Mouse (Mus musculus): ENCODE data around the gene Prdx5. TPM values are rescaled to one million over a fixed set of nuclear protein-coding genes. Genes with fewer than 3 reads are reported as not detected.
A peak's percentile ranks its signal among the peaks of the same experiment; 100 is the strongest.

Gene Prdx5
- polyA plus RNA-seq, 1 experiment from 2014 or later, result 150 TPM

DNA sequence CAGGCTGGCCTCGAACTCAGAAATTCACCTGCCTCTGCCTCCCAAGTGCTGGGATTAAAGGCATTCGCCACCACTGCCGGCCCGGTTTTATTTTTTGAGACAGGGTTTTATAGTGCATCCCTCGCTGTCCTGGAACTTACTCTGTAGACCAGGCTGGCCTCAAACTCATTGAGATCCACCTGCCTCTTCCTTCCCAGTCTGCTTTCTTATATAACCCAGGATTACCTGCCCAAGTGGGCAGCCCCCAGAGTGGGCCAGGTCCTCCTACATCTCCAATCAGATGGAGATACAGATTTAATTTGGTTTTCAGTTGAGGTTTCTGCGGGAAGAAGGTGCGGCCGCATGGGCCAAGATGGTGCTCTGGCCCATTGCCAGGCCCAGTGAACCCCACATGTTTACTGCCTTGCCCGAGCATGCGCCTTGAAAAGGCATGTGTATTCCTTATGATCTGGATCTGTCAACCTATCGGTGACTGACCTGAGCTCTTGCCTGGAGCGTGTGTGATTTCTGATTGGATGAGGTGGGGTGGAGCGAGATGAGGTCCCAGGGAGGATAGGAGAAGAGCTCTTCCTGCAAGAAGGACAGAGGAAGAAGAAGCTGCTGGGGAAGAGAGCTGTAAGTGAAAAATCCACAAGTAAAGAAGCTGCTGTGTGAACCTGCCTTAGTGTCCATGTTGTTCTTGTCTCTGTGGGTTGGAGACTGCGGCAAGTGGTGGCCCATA is 16.0 kb downstream of the Prdx5 start:
- Histone ChIP-seq H3K4me2 (no peak overlapping the region), H3K36me3 (ENCODE audit: control insufficient read depth, insufficient read depth, low read length) (no peaks in the 10 kb centered on the region), H3K27me3 (ENCODE audit: control insufficient read depth, insufficient read depth, low read length) (no peaks in the 10 kb centered on the region), H3K9me3 (replicated peaks; ENCODE audit: control insufficient read depth, low read length) (0 out of 2 replicates have a peak, but pooled peaks cover 2% of the 10 kb centered on the region), H3K4me3 (ENCODE audit: low read depth, low read length) (no peak overlapping the region), H3K27ac (ENCODE audit: low read depth, low read length) (no peak overlapping the region), H3K9ac (ENCODE audit: low read depth, low read length) (no peak overlapping the region), H3K4me1 (ENCODE audit: control insufficient read depth, insufficient read depth, low read length) (no peaks in the 10 kb centered on the region)
- 85% methylated on average over 14 of the region's 14 CpGs for WGBS (ENCODE audit: insufficient replicate concordance)
- no peak for ATAC-seq (replicated peaks; ENCODE audit: insufficient number of reproducible peaks, low FRiP score, low TSS enrichment)

DNA sequence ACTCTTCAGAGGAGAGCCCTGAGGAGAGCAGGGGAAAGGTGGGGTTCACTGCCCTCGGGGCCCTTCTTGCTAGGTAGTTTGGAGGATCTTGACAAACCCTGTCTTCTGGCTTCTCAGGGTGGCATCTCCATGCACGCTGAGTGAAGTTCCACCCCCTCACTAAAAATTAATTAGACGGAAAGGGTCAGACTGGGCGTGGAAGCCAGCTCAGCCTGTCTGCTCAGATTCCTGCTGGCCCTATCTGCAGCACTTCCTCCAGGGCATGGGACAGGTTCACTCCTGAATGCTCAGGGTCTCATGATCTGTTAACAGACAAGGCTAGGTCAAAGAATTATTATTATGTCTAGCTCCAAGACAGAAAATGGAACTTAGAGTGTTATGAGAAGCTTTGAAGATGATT is 17.4 kb downstream of the Prdx5 start:
- Histone ChIP-seq H3K4me1 (ENCODE audit: control insufficient read depth, insufficient read depth, low read length) (no peaks in the 10 kb centered on the region), H3K4me2 (no peak overlapping the region), H3K36me3 (ENCODE audit: control insufficient read depth, insufficient read depth, low read length) (no peaks in the 10 kb centered on the region), H3K27me3 (ENCODE audit: control insufficient read depth, insufficient read depth, low read length) (no peaks in the 10 kb centered on the region), H3K9me3 (replicated peaks; ENCODE audit: control insufficient read depth, low read length) (0 out of 2 replicates have a peak, but pooled peaks cover 2% of the 10 kb centered on the region), H3K9ac (ENCODE audit: low read depth, low read length) (no peak overlapping the region), H3K27ac (ENCODE audit: low read depth, low read length) (no peak overlapping the region), H3K4me3 (ENCODE audit: low read depth, low read length) (no peak overlapping the region)
- no peak for ATAC-seq (replicated peaks; ENCODE audit: insufficient number of reproducible peaks, low FRiP score, low TSS enrichment)
- 60% methylated on average over 4 of the region's 4 CpGs for WGBS (ENCODE audit: insufficient replicate concordance)

DNA sequence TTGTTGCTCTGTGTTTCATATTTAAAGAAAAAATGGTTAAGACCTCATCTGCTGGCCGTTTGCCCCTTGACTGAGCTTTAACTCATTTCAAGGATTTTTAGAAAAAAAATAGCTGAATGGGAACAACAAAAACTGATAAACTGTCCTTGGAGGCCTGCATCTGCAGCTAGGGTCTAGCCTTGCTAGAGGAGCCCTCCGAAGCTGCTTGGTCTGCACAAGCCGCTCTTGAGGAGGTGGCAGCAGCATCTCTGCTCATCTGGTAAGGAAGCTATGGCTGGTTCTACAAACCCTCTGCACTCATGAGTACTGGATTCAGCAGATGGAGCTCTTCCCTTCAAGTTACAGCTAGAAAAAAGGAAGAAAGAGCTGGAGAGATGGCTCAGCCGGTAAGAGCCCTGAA is 31.9 kb downstream of the Prdx5 start:
- no peaks in the 10 kb centered on the region for H3K27me3 ChIP-seq (ENCODE audit: control insufficient read depth, insufficient read depth, low read length)
- no peaks in the 10 kb centered on the region for H3K9me3 ChIP-seq (replicated peaks; ENCODE audit: control insufficient read depth, low read length)
- H3K4me1 ChIP-seq (ENCODE audit: control insufficient read depth, insufficient read depth, low read length), result no peaks in the 10 kb centered on the region
- H3K27ac ChIP-seq (ENCODE audit: low read depth, low read length), result no peak overlapping the region
- ATAC-seq (replicated peaks; ENCODE audit: insufficient number of reproducible peaks, low FRiP score, low TSS enrichment), result no peak
- H3K9ac ChIP-seq (ENCODE audit: low read depth, low read length), result no peak overlapping the region
- 81% methylated on average over 4 of the region's 4 CpGs for WGBS (ENCODE audit: insufficient replicate concordance)
- no peak overlapping the region for H3K4me3 ChIP-seq (ENCODE audit: low read depth, low read length)
- H3K36me3 ChIP-seq (ENCODE audit: control insufficient read depth, insufficient read depth, low read length), result no peaks in the 10 kb centered on the region
- no peak overlapping the region for H3K4me2 ChIP-seq

DNA sequence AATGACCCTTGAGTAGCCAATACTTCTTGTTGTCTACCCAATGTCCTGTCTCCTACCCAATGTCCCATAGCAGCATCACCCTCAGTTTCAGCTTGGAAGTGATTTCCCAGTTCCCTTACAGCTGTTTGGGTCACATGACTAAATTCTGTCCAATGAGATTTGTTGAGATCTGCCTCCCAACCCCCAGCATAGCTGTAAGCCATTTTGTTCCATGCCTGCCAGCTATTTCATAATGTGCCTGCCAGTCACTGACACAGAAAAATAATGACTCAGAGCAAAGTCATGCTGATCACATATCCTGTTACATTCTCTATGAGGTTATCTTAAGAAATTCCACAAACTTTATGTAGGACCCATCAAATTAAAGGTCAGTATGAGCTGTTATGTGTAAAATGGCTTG is 33.1 kb downstream of the Prdx5 start:
- no peak overlapping the region for H3K4me3 ChIP-seq (ENCODE audit: low read depth, low read length)

DNA sequence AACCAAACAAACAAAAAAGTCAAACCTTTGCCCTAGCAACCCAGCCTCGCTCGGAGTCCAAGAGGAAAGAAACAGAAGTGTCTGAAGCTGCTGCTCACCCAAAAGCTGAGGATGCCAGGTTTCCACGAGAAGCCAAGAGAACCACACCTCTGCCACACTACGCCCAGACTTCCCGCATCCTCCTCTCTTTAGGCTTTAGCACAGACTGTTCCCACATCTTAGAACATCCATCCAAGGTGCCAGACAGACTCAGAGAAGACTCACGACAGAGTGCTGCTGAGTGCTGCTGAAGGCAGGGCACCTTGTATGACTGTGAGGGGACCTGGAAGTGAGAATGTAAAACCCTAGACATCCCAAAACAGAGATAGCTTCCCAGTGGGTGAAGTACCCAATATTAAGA is 34.1 kb downstream of the Prdx5 start:
- Histone ChIP-seq H3K4me1 (ENCODE audit: control insufficient read depth, insufficient read depth, low read length) (no peaks in the 10 kb centered on the region), H3K27ac (ENCODE audit: low read depth, low read length) (no peak overlapping the region)

More for the DNA sequence above, 33.1 kb downstream of the Prdx5 start:
- Histone ChIP-seq H3K9me3 (replicated peaks; ENCODE audit: control insufficient read depth, low read length) (no peaks in the 10 kb centered on the region), H3K4me2 (no peak overlapping the region), H3K9ac (ENCODE audit: low read depth, low read length) (no peak overlapping the region), H3K27ac (ENCODE audit: low read depth, low read length) (no peak overlapping the region), H3K36me3 (ENCODE audit: control insufficient read depth, insufficient read depth, low read length) (no peaks in the 10 kb centered on the region), H3K27me3 (ENCODE audit: control insufficient read depth, insufficient read depth, low read length) (no peaks in the 10 kb centered on the region), H3K4me1 (ENCODE audit: control insufficient read depth, insufficient read depth, low read length) (no peaks in the 10 kb centered on the region)
- ATAC-seq (replicated peaks; ENCODE audit: insufficient number of reproducible peaks, low FRiP score, low TSS enrichment), result no peak

DNA sequence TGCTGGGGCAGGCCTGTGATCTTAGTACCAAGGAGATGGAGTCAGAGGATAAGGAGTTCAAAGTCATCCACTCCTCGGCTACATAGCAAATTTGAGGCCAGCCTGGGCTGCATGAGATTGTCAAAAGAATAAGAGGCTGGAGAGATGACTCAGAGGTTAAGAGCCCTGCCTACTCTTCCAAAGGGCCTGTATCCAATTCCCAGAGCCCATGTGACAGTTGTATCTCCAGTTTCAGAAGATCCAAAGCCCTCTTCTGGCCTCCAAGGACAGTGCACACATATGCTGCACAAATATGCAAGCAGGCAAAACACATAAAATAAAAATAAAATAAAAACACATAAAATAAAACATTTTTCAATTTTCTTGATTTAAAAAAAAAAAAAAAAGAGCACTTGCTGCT is 35.6 kb downstream of the Prdx5 start:
- ATAC-seq (replicated peaks; ENCODE audit: insufficient number of reproducible peaks, low FRiP score, low TSS enrichment), result no peak
- Histone ChIP-seq H3K27ac (ENCODE audit: low read depth, low read length) (no peak overlapping the region), H3K36me3 (ENCODE audit: control insufficient read depth, insufficient read depth, low read length) (no peaks in the 10 kb centered on the region), H3K9me3 (replicated peaks; ENCODE audit: control insufficient read depth, low read length) (no peaks in the 10 kb centered on the region), H3K9ac (ENCODE audit: low read depth, low read length) (no peak overlapping the region), H3K27me3 (ENCODE audit: control insufficient read depth, insufficient read depth, low read length) (no peaks in the 10 kb centered on the region), H3K4me1 (ENCODE audit: control insufficient read depth, insufficient read depth, low read length) (no peaks in the 10 kb centered on the region), H3K4me3 (ENCODE audit: low read depth, low read length) (no peak overlapping the region), H3K4me2 (no peak overlapping the region)
- WGBS (ENCODE audit: insufficient replicate concordance), result 63% methylated on average over 1 of the region's 1 CpGs

More for the DNA sequence above, 34.1 kb downstream of the Prdx5 start:
- no peaks in the 10 kb centered on the region for H3K9me3 ChIP-seq (replicated peaks; ENCODE audit: control insufficient read depth, low read length)
- no peak overlapping the region for H3K9ac ChIP-seq (ENCODE audit: low read depth, low read length)
- ATAC-seq (replicated peaks; ENCODE audit: insufficient number of reproducible peaks, low FRiP score, low TSS enrichment), result no peak
- H3K4me3 ChIP-seq (ENCODE audit: low read depth, low read length), result no peak overlapping the region
- WGBS (ENCODE audit: insufficient replicate concordance), result 75% methylated on average over 6 of the region's 6 CpGs
- no peaks in the 10 kb centered on the region for H3K27me3 ChIP-seq (ENCODE audit: control insufficient read depth, insufficient read depth, low read length)
- H3K4me2 ChIP-seq, result no peak overlapping the region
- no peaks in the 10 kb centered on the region for H3K36me3 ChIP-seq (ENCODE audit: control insufficient read depth, insufficient read depth, low read length)

DNA sequence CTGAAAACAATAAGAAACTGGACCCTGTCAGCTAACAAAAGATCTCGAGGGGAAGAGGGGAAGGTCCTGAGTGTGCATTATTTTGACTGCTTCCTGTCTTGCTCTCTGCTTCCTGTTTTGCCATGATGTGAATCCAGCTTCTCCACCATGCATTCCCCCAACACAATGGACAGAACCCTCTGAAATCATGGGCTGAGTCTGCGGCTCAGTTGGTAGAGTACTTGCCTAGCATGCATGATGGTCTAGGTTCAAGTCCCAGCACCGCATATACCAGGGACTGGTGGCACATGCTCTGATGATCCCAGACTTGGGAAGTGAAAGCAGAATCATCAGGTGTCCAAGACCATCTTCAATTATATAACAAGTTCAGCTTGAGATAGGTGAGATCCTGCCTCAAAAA is 37.2 kb downstream of the Prdx5 start:
- Histone ChIP-seq H3K4me1 (ENCODE audit: control insufficient read depth, insufficient read depth, low read length) (no peaks in the 10 kb centered on the region), H3K4me2 (no peak overlapping the region), H3K27me3 (ENCODE audit: control insufficient read depth, insufficient read depth, low read length) (no peaks in the 10 kb centered on the region), H3K4me3 (ENCODE audit: low read depth, low read length) (no peak overlapping the region), H3K9ac (ENCODE audit: low read depth, low read length) (no peak overlapping the region), H3K36me3 (ENCODE audit: control insufficient read depth, insufficient read depth, low read length) (no peaks in the 10 kb centered on the region), H3K9me3 (replicated peaks; ENCODE audit: control insufficient read depth, low read length) (no peaks in the 10 kb centered on the region), H3K27ac (ENCODE audit: low read depth, low read length) (no peak overlapping the region)
- 62% methylated on average over 3 of the region's 3 CpGs for WGBS (ENCODE audit: insufficient replicate concordance)
- no peak for ATAC-seq (replicated peaks; ENCODE audit: insufficient number of reproducible peaks, low FRiP score, low TSS enrichment)

DNA sequence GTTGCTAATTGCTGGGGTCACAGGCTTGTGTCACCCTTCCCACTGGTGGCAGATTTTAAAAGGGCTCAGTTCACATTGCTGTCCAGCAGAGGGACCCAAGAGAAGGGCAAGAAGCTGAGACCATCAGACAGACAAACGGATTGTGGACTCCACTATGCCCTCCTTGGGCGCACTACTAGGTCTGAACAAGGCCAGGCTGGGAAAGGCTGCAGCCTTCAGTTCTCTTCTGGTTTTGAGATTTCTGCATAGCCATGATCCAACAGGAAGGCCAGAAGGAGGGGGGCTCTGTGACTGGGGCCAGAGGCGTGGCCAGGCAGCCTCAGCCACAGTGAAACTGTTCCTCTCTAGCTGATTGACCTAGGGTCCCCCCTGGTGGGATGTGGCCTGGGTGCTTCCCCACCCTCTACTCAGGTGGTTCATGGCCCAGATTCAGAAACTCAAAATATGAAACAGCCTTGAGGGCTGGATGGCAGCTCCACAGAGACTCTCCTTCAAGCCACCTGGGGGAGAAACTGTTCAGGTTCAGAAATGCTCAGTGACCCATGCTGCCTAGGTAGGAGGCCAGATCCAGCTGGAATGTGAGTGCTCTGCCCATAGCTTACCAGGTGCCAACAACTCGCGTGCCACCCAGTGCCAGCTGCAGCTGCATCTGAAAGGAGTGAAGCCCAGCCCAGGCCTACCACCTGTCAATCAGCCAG is 38.2 kb downstream of the Prdx5 start:
- H3K4me1 ChIP-seq (ENCODE audit: control insufficient read depth, insufficient read depth, low read length), result no peaks in the 10 kb centered on the region
- H3K27me3 ChIP-seq (ENCODE audit: control insufficient read depth, insufficient read depth, low read length), result no peaks in the 10 kb centered on the region
- H3K36me3 ChIP-seq (ENCODE audit: control insufficient read depth, insufficient read depth, low read length), result no peaks in the 10 kb centered on the region
- H3K4me3 ChIP-seq (ENCODE audit: low read depth, low read length), result no peak overlapping the region
- H3K4me2 ChIP-seq, result no peak overlapping the region
- no peaks in the 10 kb centered on the region for H3K9me3 ChIP-seq (replicated peaks; ENCODE audit: control insufficient read depth, low read length)
- no peak overlapping the region for H3K9ac ChIP-seq (ENCODE audit: low read depth, low read length)
- WGBS (ENCODE audit: insufficient replicate concordance), result 55% methylated on average over 5 of the region's 5 CpGs
- ATAC-seq (replicated peaks; ENCODE audit: insufficient number of reproducible peaks, low FRiP score, low TSS enrichment), result peak; percentile 49; the same call in 1 of the 2 replicates
- no peak overlapping the region for H3K27ac ChIP-seq (ENCODE audit: low read depth, low read length)
